Mouse (Mus musculus) cortical plate, adult 2 months (tissue): Measurements from ENCODE around the gene Ntm. TPM values are rescaled to one million over a fixed set of nuclear protein-coding genes. Genes with fewer than 3 reads are reported as not detected.

ENCODE experiments used
- H3K27ac ChIP-seq: fragments of 200-500 bp; 2 replicates; pipeline ENCODE4 v1.5.1; 2012; ENCODE audit warnings: low read length, control low read depth, inconsistent platforms; ENCODE audit not compliant: insufficient read depth
- H3K4me1 ChIP-seq: fragments of 200-500 bp; 2 replicates; pipeline ENCODE4 v1.6.1; 2011; ENCODE audit warnings: low read length; ENCODE audit not compliant: control insufficient read depth, insufficient read depth
- H3K4me3 ChIP-seq: fragments of 200-500 bp; 2 replicates; pipeline ENCODE4 v1.5.1; 2011; ENCODE audit warnings: mild to moderate bottlenecking, low read length, control low read depth; ENCODE audit not compliant: insufficient read depth
- CTCF ChIP-seq: fragments of 200-500 bp; IDR thresholded peaks from 2 replicates; pipeline ENCODE4 v1.5.1; 2011; ENCODE audit warnings: mild to moderate bottlenecking, control low read depth, low read length; ENCODE audit not compliant: insufficient read depth; ENCODE audit errors: extremely low read depth
- POLR2A ChIP-seq: fragments of 200-500 bp; IDR thresholded peaks from 2 replicates; pipeline ENCODE4 v1.6.1; 2011; ENCODE audit warnings: mild to moderate bottlenecking, low read length, control low read depth; ENCODE audit not compliant: insufficient read depth; ENCODE audit errors: extremely low read depth
- polyA plus RNA-seq: library from polyadenylated mRNA; depleted of rRNA; stranded (reverse); fragments of >200 nt; gene quantifications from 2 replicates; pipeline ENCODE4 v1.2.3, GENCODE M21; 2012

Gene Ntm
- polyA plus RNA-seq, 1 experiment, result 169 TPM

DNA sequence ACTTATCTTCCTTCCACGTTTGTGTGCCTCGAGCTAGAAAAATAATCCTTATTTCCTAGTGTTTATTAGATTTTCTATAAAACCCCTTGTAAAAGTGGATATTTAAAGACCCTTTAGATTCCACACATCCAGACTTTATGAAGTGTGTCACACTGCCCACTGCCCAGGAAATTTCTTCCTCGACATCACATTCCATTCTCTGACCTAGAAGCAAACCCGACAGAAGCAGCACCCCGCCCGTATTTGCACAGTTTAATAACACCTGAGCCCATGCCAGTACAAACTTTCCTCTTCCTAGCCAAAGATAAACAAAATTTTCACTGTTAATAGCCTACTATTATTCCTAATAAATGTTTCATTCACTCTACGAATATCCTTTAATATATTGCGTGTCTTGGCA, 562.8 kb downstream of the Ntm start:
- TF ChIP-seq CTCF, result no peak
- no peak for TF ChIP-seq POLR2A
- no peak overlapping the region for H3K27ac ChIP-seq
- H3K4me1 ChIP-seq, result peaks cover 1% of the 10 kb centered on the region; the same call in 1 of the 2 replicates
- no peak overlapping the region for H3K4me3 ChIP-seq

DNA sequence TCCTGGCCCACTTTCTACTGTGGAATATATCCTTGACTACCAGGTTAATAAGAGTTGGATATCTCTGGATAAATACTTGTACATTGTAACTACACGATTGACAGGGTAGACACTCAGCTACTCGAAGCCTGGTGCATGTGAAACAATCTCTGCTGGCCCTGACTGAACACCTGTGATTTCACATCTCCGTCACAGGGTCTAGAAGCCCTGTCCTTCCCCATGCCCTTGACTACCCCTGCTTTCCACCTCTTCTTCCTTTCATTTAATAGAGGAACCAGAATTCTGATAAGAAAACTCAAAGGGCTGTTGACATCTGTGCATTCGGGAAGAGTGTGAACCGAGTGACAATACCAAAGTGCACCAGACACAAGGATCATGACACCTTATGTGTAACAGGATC, 566.8 kb downstream of the Ntm start:
- Histone ChIP-seq H3K4me3 (no peak overlapping the region), H3K4me1 (peaks cover 2% of the 10 kb centered on the region), H3K27ac (no peak overlapping the region)
- TF ChIP-seq POLR2A, result no peak
- TF ChIP-seq CTCF, result no peak

DNA sequence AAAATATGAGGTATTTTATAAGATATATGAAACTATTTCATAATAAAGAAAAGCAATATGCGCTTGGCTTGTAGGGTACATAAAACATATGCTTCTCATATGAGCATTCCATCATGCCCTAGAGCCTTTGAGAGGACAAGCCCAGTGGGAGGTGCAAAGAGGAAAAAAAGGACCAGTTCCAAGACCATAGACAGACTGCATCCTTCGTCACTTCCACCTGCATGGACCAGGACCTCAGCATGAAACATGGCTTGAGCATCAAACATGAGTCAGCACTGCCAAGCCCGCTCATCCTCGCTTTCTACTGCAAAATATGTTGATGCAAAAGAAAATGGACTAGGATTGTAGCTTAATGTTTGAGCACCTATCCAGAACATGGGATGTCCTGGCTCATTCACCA, 569.8 kb downstream of the Ntm start:
- Histone ChIP-seq H3K4me1 (peaks cover 10% of the 10 kb centered on the region), H3K27ac (no peak overlapping the region), H3K4me3 (no peak overlapping the region)
- TF ChIP-seq POLR2A (no peak), CTCF (no peak)

DNA sequence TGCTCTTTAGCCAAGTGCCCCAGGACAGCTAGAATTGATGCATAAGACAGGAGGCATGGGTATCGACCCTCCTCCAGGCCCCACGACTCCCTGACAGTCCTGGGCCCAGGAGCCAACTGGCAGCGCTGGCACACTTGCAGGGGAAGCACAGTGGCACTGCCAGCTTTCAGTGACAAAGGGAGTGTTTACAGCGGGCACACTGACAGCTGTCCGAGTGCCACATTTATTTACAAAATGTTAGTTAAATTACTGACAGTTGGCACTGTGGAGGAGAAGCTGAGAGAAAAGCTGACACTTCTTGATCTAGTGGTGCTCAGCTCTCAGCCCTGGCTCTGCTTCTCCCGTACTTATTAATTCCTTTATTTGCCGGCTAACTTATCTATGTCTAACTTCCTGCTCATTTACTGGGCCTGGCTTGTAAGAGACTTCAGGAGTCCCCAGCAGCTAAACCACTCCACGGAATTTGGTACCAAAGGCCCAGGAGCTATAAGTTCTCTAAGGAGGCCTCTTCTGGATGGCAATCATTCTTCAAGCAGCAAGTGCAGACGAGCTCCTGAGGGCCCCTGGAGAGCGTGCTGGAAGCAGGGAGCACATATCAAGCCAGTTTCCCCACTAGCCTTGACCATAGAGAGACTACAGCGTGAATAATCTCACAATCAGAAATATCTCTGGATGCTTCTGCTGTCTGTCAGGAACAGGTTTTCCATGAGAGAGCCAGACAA, 572.0 kb downstream of the Ntm start:
- Histone ChIP-seq H3K4me3 (no peak overlapping the region), H3K27ac (no peak overlapping the region), H3K4me1 (peaks cover 10% of the 10 kb centered on the region)
- TF ChIP-seq POLR2A (no peak), CTCF (no peak)

DNA sequence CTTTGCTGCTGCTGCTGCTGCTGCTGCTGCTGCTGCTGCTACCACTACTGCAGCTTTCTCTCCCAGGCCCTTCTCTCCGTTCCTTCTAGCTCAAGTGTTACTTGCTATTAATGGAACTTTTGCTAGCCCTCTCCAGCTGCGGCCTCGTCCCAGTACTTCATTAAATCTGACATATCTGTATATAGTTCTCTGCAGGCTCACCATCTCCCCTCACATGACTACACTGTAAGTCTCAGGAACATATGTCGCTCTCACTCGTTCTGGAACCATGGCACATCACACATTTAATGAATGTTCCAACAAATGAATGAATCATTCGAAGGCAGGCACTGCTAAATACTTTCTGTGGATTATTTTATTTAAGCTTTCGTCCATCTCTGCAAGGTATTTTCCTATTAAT, 573.7 kb downstream of the Ntm start:
- Histone ChIP-seq H3K4me3 (no peak overlapping the region), H3K4me1 (peaks cover 10% of the 10 kb centered on the region), H3K27ac (peak overlapping the region; percentile 48; the same call in 1 of the 2 replicates)
- TF ChIP-seq CTCF (no peak), POLR2A (no peak)

DNA sequence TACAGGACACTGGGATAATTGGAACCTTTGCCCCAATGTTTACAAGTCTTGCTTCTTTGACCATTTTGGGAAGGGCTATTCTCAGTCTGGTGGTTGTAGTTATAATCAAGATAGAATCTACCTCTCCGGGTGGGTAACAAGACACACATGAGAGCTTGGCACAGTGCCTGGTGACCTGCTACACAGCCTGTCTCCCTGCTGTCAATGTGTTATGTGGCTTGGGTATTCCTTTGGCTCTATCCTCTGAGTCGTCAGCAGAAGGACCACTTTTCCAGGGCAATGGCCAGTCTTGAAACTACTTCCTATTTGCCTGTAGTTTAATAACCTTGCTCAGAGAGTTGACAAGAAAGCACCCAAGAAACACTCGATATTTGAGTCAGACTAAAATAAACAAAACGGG, 575.8 kb downstream of the Ntm start:
- TF ChIP-seq POLR2A (no peak), CTCF (no peak)
- Histone ChIP-seq H3K4me3 (no peak overlapping the region), H3K4me1 (peaks cover 10% of the 10 kb centered on the region), H3K27ac (no peak overlapping the region)

DNA sequence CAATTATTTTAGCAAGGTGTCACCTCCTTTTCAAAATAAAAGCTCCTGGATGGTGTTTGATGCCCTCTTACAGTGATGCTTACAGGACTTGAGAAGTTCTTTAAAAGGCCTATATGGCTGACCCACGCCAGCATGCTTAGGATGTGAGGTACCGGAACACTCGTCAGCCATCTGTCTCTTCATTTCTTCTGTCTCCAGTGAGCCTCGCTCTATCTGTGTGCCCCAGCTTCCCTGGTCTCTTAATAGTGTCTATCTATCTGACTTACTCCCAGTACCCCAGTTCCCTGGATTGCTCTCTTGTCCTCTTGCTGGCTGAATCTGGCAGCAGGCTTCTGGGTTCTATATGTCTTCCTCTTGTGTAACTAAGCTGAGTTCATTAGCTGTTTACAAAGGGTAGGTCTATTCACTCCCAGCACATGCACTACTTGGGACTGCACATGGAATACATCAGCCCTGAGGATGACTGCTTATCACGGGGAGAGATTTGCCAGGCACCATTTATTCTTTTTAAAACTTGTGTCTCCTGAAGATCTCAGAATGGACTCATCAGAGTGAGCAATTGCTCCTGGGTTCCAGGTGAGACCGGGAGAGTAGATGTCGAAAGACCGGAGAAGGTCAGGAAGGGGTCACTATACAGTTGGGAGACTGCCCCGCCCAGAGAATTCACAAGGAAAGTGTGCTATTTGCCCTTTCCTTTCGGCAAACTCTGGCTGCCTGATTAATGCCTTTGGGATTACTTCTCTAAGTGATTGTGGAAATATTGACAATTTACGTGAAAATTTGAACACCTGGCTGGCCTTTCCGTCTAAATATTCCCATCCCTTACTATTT, 585.6 kb downstream of the Ntm start:
- H3K4me3 ChIP-seq, result no peak overlapping the region
- no peak overlapping the region for H3K27ac ChIP-seq
- H3K4me1 ChIP-seq, result peaks cover 4% of the 10 kb centered on the region; the same call in 1 of the 2 replicates
- TF ChIP-seq CTCF, result no peak
- no peak for TF ChIP-seq POLR2A

DNA sequence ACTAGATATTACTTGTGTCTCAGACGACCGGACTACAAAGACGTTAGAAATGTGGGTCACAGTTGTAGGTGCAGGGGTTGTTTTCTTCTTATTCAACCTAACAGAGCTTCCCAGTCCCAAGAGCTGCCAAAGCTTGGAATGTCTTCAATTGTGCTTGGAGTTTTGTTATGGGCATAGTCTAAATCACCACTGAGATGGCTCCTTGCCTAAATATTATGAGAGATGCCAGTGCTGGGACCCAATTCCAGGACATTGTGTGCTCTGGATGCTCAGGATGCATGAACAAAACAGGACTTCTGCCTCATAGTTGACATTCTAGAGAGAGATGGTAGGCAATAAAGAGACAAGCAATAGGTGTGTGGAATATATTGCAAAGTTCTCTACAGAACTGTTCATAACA, 591.6 kb downstream of the Ntm start:
- TF ChIP-seq CTCF (no peak), POLR2A (no peak)
- no peak overlapping the region for H3K27ac ChIP-seq

DNA sequence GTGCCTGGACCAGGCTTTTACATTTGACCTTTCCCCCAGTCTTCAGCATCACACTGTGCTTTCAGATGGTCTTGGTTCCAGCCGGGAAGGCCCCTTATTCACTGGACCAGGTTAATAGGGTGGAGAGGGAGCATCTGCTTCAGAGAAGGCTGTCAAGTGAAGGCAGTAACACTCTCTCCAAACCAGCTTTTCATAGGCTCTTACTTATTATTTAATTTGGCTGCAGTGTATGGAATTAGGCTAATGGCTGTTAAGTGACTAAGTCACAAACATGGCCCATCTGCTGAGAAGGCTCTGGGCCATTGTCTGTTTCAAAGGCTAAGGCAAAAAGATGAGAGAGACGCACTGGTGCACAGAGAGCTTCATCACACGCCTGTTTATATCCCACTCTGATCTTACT, 593.3 kb downstream of the Ntm start:
- no peak overlapping the region for H3K27ac ChIP-seq
- peaks cover 7% of the 10 kb centered on the region; the same call in 1 of the 2 replicates for H3K4me1 ChIP-seq
- no peak overlapping the region for H3K4me3 ChIP-seq
- TF ChIP-seq CTCF (no peak), POLR2A (no peak)

More for the DNA sequence above, 591.6 kb downstream of the Ntm start:
- Histone ChIP-seq H3K4me1 (peaks cover 6% of the 10 kb centered on the region; the same call in 1 of the 2 replicates), H3K4me3 (no peak overlapping the region)
